Mouse (Mus musculus) embryonic facial prominence, embryonic 12.5 days (tissue): Measurements from ENCODE around the gene Cdrt4. TPM values are rescaled to one million over a fixed set of nuclear protein-coding genes. Genes with fewer than 3 reads are reported as not detected.

Source experiments
- ATAC-seq: fragments of 200-750 bp; cut with Nextera tagmentation; 2 replicates; pipeline ENCODE4 v1.8.0; 2017; ENCODE audit not compliant: insufficient number of reproducible peaks, insufficient read depth, low FRiP score, low TSS enrichment
- H3K27ac ChIP-seq: fragments of 300-500 bp; sonication (generic); 2 replicates; pipeline ENCODE4 v1.5.1; 2016; ENCODE audit warnings: mild to moderate bottlenecking
- H3K27me3 ChIP-seq: fragments of 300-500 bp; sonication (generic); 2 replicates; pipeline ENCODE4 v1.6.1; 2016; ENCODE audit warnings: mild to moderate bottlenecking, moderate library complexity
- H3K36me3 ChIP-seq: fragments of 300-500 bp; sonication (generic); 2 replicates; pipeline ENCODE4 v1.6.1; 2016; ENCODE audit warnings: mild to moderate bottlenecking
- H3K4me1 ChIP-seq: fragments of 300-500 bp; sonication (generic); 2 replicates; pipeline ENCODE4 v1.6.1; 2016
- H3K4me2 ChIP-seq: fragments of 300-500 bp; sonication (generic); replicated peaks from 2 replicates; pipeline ENCODE4 v1.6.1; 2016; ENCODE audit warnings: mild to moderate bottlenecking, moderate library complexity
- H3K4me3 ChIP-seq: fragments of 300-500 bp; sonication (generic); 2 replicates; pipeline ENCODE4 v1.5.1; 2016; ENCODE audit warnings: mild to moderate bottlenecking
- H3K9ac ChIP-seq: fragments of 300-500 bp; sonication (generic); 2 replicates; pipeline ENCODE4 v1.6.1; 2016; ENCODE audit warnings: mild to moderate bottlenecking, moderate library complexity
- H3K9me3 ChIP-seq: fragments of 300-500 bp; sonication (generic); 2 replicates; pipeline ENCODE4 v1.6.1; 2016; ENCODE audit warnings: mild to moderate bottlenecking, moderate library complexity
- WGBS: fragments of 180-500 bp; shearing (Covaris S2); methylation state at CpG from one replicate; pipeline ENCODE4 v1.1.7; 2016; 5-methylcytosine and 5-hydroxymethylcytosine counted together
- polyA plus RNA-seq: library from polyadenylated mRNA; unstranded; fragments of >200 nt; fragmentation: Nextera tagmentation; extraction: Ambion mirVana; gene quantifications from 2 replicates; pipeline ENCODE4 v1.2.1, GENCODE M21; 2016

Cdrt4 gene
- polyA plus RNA-seq, 1 experiment from 2014 or later, result 0.32 TPM

DNA sequence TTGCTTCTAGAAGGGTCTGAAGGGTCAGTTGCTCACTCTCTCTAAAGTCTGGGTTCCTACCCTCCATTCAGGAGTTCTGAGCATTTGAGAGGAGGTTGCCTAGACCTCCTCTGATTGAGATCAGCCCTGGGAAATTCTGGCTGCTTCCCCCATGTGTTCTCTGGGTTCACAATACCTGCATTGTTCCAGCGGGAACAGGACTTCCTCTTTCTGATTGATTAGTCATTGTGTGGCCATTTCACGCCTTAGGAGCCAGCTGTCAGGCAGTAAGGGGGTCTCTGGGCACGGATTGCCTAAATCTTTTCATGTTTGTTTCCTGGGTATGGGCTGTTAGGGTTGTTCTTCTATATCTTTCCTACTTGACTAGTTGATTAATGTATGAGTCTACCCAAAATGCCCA is 32.8 kb downstream of the Cdrt4 start:
- no peak overlapping the region for H3K9ac ChIP-seq
- no peak overlapping the region for H3K27ac ChIP-seq
- WGBS, result 8% methylated on average over 3 of the region's 3 CpGs
- no peaks in the 10 kb centered on the region for H3K9me3 ChIP-seq
- H3K4me3 ChIP-seq, result no peak overlapping the region
- no peaks in the 10 kb centered on the region for H3K27me3 ChIP-seq
- ATAC-seq, result no peak
- no peaks in the 10 kb centered on the region for H3K36me3 ChIP-seq
- peaks cover 11% of the 10 kb centered on the region; the same call in 1 of the 2 replicates for H3K4me1 ChIP-seq
- H3K4me2 ChIP-seq, result no peak overlapping the region

GRCm38 (mm10) chr11:62984365-62984764 is 33.4 kb downstream of the Cdrt4 start:
- H3K36me3 ChIP-seq, result no peaks in the 10 kb centered on the region
- WGBS, result 64% methylated on average over 3 of the region's 3 CpGs
- H3K4me3 ChIP-seq, result no peak overlapping the region
- peaks cover 9% of the 10 kb centered on the region; the same call in 1 of the 2 replicates for H3K4me1 ChIP-seq
- H3K9ac ChIP-seq, result no peak overlapping the region
- no peak overlapping the region for H3K4me2 ChIP-seq
- ATAC-seq, result no peak
- no peaks in the 10 kb centered on the region for H3K9me3 ChIP-seq
- no peaks in the 10 kb centered on the region for H3K27me3 ChIP-seq
- H3K27ac ChIP-seq, result no peak overlapping the region

DNA sequence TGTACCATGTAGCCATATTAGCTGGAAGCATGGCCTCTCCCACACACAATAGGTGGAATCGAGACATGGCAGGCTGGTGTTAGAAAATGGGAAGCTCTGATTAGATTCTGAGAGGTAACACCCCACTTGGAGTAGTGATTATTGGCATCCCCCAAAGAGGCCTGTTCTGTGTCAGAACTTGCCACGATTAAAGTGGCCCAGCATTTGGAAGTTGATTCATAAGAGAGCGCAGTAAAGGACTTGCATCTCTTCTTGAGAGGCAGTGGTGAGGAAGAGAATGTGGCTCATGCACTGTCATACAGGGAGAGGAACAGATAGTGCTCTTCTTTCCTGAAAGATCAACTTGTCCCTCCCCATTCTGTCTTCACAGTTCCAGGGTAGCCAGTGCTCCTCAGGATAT is 34.1 kb downstream of the Cdrt4 start:
- peaks cover 9% of the 10 kb centered on the region; the same call in 1 of the 2 replicates for H3K4me1 ChIP-seq
- H3K36me3 ChIP-seq, result no peaks in the 10 kb centered on the region
- H3K4me2 ChIP-seq, result no peak overlapping the region
- no peak for ATAC-seq
- no peaks in the 10 kb centered on the region for H3K9me3 ChIP-seq
- no peaks in the 10 kb centered on the region for H3K27me3 ChIP-seq
- 85% methylated on average over 3 of the region's 3 CpGs for WGBS
- H3K27ac ChIP-seq, result no peak overlapping the region
- no peak overlapping the region for H3K4me3 ChIP-seq
- no peak overlapping the region for H3K9ac ChIP-seq

GRCm38 (mm10) chr11:62986578-62986977 is 35.6 kb downstream of the Cdrt4 start:
- H3K9ac ChIP-seq, result no peak overlapping the region
- WGBS, result 73% methylated on average over 4 of the region's 4 CpGs
- H3K4me1 ChIP-seq, result peaks cover 7% of the 10 kb centered on the region; the same call in 1 of the 2 replicates
- no peak overlapping the region for H3K4me2 ChIP-seq
- no peak overlapping the region for H3K4me3 ChIP-seq
- H3K27ac ChIP-seq, result no peak overlapping the region
- no peaks in the 10 kb centered on the region for H3K9me3 ChIP-seq
- H3K36me3 ChIP-seq, result no peaks in the 10 kb centered on the region
- ATAC-seq, result no peak
- no peaks in the 10 kb centered on the region for H3K27me3 ChIP-seq

DNA sequence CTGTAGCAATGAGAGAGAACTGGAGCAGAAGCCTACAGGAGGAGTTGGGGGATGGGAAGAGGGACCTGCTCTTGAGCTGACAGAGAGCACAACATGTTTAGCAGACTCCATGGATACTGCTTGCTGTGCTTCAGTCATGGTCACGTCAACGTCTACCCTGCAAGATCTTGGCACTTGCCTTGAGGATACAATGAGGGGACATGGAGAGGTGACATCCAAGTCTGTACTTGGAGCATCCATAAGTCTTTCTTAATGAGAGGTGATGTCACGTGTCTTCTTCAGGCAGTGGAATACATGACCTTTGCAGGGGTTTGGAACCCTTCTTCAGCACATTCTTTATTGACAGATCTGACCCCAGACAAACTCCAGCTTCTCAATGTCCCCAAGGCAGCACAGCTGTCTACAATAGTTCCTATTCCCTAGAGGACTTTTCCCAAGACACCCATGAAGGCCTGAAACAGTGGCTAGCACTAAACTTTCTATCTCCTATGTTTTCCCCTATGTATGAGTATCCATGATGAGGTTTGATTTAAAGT is 39.2 kb downstream of the Cdrt4 start:
- WGBS, result 89% methylated on average over 3 of the region's 3 CpGs
- H3K4me3 ChIP-seq, result no peak overlapping the region
- no peaks in the 10 kb centered on the region for H3K36me3 ChIP-seq
- no peak for ATAC-seq
- no peaks in the 10 kb centered on the region for H3K27me3 ChIP-seq
- peaks cover 9% of the 10 kb centered on the region; the same call in 1 of the 2 replicates for H3K4me1 ChIP-seq
- H3K27ac ChIP-seq, result no peak overlapping the region
- no peaks in the 10 kb centered on the region for H3K9me3 ChIP-seq
- no peak overlapping the region for H3K4me2 ChIP-seq
- H3K9ac ChIP-seq, result no peak overlapping the region

GRCm38 (mm10) chr11:62990811-62991210 is 39.8 kb downstream of the Cdrt4 start:
- WGBS, result 58% methylated on average over 5 of the region's 5 CpGs
- no peaks in the 10 kb centered on the region for H3K27me3 ChIP-seq
- H3K4me3 ChIP-seq, result no peak overlapping the region
- no peak overlapping the region for H3K4me2 ChIP-seq
- peaks cover 9% of the 10 kb centered on the region; the same call in 1 of the 2 replicates for H3K4me1 ChIP-seq
- H3K27ac ChIP-seq, result no peak overlapping the region
- H3K36me3 ChIP-seq, result no peaks in the 10 kb centered on the region
- no peak for ATAC-seq
- H3K9ac ChIP-seq, result no peak overlapping the region
- H3K9me3 ChIP-seq, result no peaks in the 10 kb centered on the region

- Histone ChIP-seq H3K4me3 (no peak overlapping the region), H3K9me3 (no peaks in the 10 kb centered on the region), H3K36me3 (no peaks in the 10 kb centered on the region), H3K4me2 (no peak overlapping the region), H3K27ac (no peak overlapping the region), H3K9ac (no peak overlapping the region), H3K4me1 (peaks cover 21% of the 10 kb centered on the region), H3K27me3 (no peaks in the 10 kb centered on the region)
- WGBS, result 87% methylated on average over 13 of the region's 13 CpGs
- ATAC-seq, result no peak
Measured at GRCm38 (mm10) chr11:62992545-62993242, 41.7 kb downstream of the Cdrt4 start.

- Histone ChIP-seq H3K4me3 (no peak overlapping the region), H3K4me2 (no peak overlapping the region), H3K9me3 (no peaks in the 10 kb centered on the region), H3K9ac (no peak overlapping the region), H3K27ac (no peak overlapping the region), H3K27me3 (no peaks in the 10 kb centered on the region), H3K4me1 (peaks cover 21% of the 10 kb centered on the region), H3K36me3 (no peaks in the 10 kb centered on the region)
- WGBS, result 75% methylated on average over 9 of the region's 9 CpGs
- ATAC-seq, result no peak
Measured at GRCm38 (mm10) chr11:62995066-62995754, 44.2 kb downstream of the Cdrt4 start.

GRCm38 (mm10) chr11:62995755-62996521 is 44.9 kb downstream of the Cdrt4 start:
- Histone ChIP-seq H3K4me3 (no peak overlapping the region), H3K4me2 (no peak overlapping the region), H3K9me3 (no peaks in the 10 kb centered on the region), H3K4me1 (peaks cover 21% of the 10 kb centered on the region), H3K9ac (no peak overlapping the region), H3K27ac (no peak overlapping the region), H3K27me3 (no peaks in the 10 kb centered on the region), H3K36me3 (no peaks in the 10 kb centered on the region)
- no peak for ATAC-seq
- WGBS, result 74% methylated on average over 5 of the region's 5 CpGs

DNA sequence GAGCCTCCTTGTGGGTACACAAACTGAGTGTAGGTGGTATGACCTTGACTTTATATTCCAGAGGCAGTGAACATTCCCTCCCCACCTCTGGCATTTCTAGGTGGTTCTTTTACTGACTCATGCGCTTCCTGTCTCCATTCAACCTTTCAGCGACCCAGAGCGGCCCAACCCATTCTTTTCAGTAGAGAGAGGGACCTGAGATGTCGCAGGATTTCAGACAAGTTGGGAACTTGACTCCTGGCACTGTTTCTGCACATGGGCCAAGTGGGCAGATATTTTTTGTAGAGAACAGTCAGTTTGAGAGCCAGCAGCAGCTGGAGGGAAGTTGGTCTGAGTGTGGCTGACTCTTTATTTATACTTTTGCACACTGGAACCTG is 45.5 kb downstream of the Cdrt4 start:
- Histone ChIP-seq H3K27me3 (no peaks in the 10 kb centered on the region), H3K9ac (no peak overlapping the region), H3K9me3 (no peaks in the 10 kb centered on the region), H3K4me1 (peaks cover 21% of the 10 kb centered on the region), H3K4me2 (no peak overlapping the region), H3K4me3 (no peak overlapping the region), H3K27ac (0 out of 2 replicates have a peak overlapping the region, but pooled peaks have one; percentile 50), H3K36me3 (no peaks in the 10 kb centered on the region)
- 76% methylated on average over 4 of the region's 4 CpGs for WGBS
- ATAC-seq, result no peak

DNA sequence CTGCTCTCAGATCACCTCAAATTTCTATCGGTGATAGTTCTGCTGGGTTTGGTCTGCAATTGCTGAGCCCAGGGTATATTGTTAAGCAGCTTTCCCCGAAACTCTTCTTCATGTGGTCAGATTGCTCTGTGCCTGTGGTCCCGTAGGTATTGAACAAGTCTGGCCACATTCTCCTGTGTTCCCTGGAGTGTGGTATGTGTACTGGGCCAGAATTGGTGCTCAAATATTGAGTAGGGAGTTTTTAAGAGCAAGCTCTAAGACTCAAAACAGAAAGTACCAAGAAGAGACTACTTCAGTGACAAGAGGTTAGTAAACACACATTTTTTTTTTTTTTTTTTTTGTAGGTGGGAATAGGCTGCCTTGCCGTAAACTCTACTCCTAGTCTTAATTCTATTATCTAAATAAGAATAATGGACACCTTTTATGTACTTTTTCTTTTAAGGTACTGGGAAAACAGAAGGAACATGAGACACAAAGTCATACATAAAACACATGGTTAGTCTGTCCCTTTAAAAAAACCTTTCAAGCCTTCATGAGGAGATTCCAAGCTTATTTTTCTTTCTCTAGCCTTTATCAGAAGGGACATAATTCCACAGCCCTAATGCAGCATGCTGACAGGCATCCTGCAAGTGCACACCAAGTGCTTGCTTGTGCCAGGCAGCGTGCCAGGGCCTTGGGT is 46.2 kb downstream of the Cdrt4 start:
- Histone ChIP-seq H3K4me1 (peaks cover 21% of the 10 kb centered on the region), H3K9ac (no peak overlapping the region), H3K4me2 (no peak overlapping the region), H3K9me3 (no peaks in the 10 kb centered on the region), H3K36me3 (no peaks in the 10 kb centered on the region), H3K4me3 (no peak overlapping the region), H3K27me3 (no peaks in the 10 kb centered on the region), H3K27ac (0 out of 2 replicates have a peak overlapping the region, but pooled peaks have one; percentile 50)
- WGBS, result 79% methylated on average over 5 of the region's 5 CpGs
- no peak for ATAC-seq
